Mouse (Mus musculus) frontal cortex, postnatal 14 days (tissue): Measurements from ENCODE around the gene Olfr1065.
"Not testable (repeated sequence)": the region's sequence is repeated elsewhere in the genome, so short reads cannot be mapped to it uniquely, and the experiment has no call there.

Source experiments
- DNase-seq, 2 experiments: peaks; one replicate each; pipeline ENCODE4 v3.0.0; 2022; ENCODE audit warnings: low spot score in 2 of 2

Olfr1065 gene

GRCm38 (mm10) chr2:86450491-86450890 is at the start of gene Olfr1065:
Gene Olfr1065, minus strand, starts transcription at chr2:86450591.
- DNase-seq, result not testable (repeated sequence)

- no peak for DNase-seq
These were observed 36.9 kb upstream of the Olfr1065 start, which contains the start of gene Olfr228 for GRCm38 (mm10) chr2:86487286-86487685. Gene Olfr228, minus strand, starts transcription at chr2:86487386.

DNA sequence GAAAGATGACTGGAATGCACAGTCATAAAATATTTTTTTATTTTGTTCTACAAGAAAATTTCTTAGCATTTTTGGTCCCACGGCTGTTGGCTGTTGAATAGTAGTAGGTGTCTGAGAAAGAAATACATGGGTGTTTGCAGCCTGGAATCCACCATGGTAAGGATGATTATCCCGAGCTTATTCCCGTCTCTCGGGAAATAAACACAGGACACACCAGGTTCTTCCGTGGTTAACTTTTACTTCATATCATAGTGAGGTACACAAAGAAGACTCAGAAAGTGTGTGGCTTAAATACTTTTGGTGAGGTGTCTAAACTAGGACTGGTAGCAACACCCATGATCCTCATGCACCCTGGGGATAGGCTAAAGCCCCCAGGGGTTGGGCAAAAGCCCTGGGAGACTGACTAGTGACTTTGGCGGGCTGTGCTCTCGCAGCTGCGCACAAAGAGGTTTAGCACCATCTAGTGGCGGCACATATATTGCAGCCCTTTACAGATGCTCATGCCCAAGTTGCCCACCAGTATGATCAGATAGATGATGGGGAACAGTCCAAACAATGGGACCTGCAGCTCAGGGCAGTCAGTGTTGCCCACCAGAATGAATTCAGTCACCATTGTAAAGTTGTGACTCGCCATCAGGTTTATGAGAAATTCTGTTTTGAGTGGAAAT is 14.2 kb upstream of the Olfr1065 start:
- peak; percentile 5 to 36 for DNase-seq

DNA sequence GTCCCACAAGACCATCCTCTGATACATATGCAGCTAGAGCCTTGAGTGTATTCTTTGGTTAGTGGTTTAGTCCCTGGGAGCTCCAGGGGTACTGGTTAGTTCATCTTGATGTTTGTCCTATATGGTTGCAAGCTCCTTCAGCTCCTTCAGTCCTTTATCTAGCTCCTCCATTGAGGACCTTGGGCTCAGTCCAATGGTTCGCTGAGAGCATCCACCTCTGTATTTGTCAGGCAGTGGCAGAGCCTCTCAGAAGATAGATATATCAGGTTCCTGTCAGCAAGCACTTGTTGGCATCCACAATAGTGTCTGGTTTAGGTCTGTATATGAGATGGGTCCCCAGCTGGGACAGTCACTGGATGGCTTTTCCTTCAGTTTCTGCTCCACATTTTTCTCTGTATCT is 10.0 kb upstream of the Olfr1065 start:
- no peak for DNase-seq

GRCm38 (mm10) chr2:86456169-86456568 is 5.8 kb upstream of the Olfr1065 start, which contains the start of gene Olfr1066:
Gene Olfr1066, minus strand, starts transcription at chr2:86456269.
- DNase-seq, result no peak

DNA sequence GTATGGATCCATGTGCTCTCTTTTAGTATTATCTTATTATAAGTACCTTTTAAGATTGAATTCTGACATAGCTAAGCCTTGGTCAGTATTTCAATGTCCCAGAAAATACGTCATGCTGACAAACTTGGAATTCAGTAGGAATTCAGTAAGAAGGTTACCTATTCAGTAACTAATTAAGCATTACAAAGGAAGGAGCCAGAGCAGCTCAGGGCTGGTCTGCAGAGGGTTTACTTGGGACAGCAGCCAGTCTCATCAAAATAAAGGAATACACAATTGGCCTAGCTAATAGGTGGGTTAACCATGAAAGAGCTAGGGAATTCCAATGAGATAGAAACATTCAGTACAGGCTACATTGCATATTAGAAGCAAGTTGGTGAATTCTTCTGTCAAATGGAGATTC is 8.3 kb downstream of the Olfr1065 start:
- not testable (repeated sequence) for DNase-seq

- not testable (repeated sequence) for DNase-seq
These were observed 21.9 kb downstream of the Olfr1065 start for GRCm38 (mm10) chr2:86428511-86428910.

- not testable (repeated sequence) for DNase-seq
These were observed 23.7 kb downstream of the Olfr1065 start, which contains the start of gene Olfr1062 for GRCm38 (mm10) chr2:86426649-86427048. Gene Olfr1062, minus strand, starts transcription at chr2:86426749.

- DNase-seq, result no peak
These were observed 36.4 kb downstream of the Olfr1065 start, which contains the start of gene Olfr1061 for GRCm38 (mm10) chr2:86413950-86414349. Gene Olfr1061, minus strand, starts transcription at chr2:86414050.

DNA sequence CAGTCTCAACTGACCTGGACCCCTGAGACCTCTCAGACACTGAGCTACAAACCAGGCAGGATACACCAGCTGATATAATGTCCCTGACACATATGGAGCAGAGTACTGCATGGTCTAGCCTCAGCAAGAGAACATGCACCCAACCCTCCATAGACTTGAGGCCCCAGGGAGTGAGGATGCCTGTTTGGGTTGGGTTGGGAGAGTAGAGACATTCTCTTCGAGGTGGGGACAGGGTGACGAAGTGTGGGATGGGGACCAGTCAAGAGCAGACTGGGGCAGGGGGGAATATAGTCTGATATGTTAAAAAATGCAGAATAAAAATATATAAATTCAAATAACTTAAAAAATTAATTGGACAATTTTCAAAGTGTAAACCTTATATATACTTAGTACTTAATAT is 55.3 kb downstream of the Olfr1065 start:
- DNase-seq, result no peak
